Mouse (Mus musculus): ENCODE measurements at regions not wholly inside any gene's neighbourhood (a gene's known extent, or its start where the extent isn't known, plus 50 kb on each side); places are given as distances from the start of the nearest gene placed in this dataset.
A peak's percentile ranks its signal among the peaks of the same experiment; 100 is the strongest.

DNA sequence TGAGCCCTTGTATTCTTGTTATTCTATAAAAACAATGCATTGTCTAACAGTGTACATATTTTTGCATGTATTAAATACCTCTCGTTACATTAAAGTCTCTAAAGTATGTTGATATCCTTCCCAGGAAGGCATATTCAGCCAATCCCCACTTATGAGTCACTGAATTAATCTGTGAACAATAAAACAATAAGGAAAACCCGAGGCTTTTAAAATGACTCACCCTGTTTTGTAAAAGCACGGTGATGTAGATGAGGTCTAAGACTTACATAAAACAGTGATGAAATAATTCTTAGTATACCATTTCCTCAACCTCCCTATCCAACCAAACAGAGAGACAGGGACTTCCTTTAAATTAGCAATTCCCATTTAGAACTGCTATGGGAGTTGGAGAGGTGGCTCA lies 95.8 kb downstream of the Asb7 start:
- Histone ChIP-seq H3K36me3 (no peaks in the 10 kb centered on the region), H3K9me3 (replicated peaks) (no peaks in the 10 kb centered on the region), H3K27me3 (no peaks in the 10 kb centered on the region), H3K4me3 (replicated peaks) (no peak overlapping the region), H3K4me2 (no peak overlapping the region), H3K9ac (no peak overlapping the region), H3K27ac (no peak overlapping the region), H3K4me1 (no peaks in the 10 kb centered on the region)
- WGBS: 81% methylated on average over 3 of the region's 3 CpGs
- ATAC-seq (replicated peaks; ENCODE audit: low FRiP score): no peak

DNA sequence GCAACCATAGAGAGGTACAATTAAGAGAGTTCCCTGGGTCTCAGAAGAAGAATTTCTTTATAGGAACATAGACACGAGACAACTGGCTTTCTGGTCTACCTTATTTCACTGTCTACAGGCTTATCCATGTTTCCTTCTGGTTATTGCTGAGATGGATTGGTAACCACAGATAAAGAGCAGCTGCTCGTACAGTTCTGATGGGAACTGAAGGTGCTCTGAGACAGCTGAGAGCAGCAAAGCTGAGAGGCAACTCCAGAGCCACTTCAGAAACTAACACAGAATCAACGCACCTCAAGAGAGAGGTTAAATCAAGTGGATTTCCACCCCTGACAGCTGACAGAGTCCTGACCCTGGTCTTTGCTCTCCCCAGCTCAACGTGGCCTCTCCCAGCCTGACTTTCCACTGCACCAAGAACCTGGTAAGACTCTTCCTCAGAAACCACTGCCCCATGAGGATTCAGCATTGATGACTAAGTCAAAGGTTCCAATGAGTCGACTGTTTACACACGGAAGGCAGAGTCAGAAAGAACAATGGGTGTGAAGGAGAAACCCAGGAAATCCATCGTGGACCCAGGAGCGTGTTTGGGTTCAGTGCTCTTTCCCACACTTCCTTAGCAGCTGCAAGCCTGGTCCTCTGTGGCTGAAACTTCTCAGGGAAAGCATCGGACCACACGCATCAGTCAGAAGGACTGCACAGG lies 97.7 kb downstream of the Asb7 start:
- no peak for ATAC-seq (replicated peaks; ENCODE audit: low FRiP score)
- Histone ChIP-seq H3K27ac (no peak overlapping the region), H3K4me1 (no peaks in the 10 kb centered on the region), H3K9ac (no peak overlapping the region), H3K27me3 (no peaks in the 10 kb centered on the region), H3K4me2 (no peak overlapping the region), H3K9me3 (replicated peaks) (no peaks in the 10 kb centered on the region), H3K4me3 (replicated peaks) (no peak overlapping the region), H3K36me3 (no peaks in the 10 kb centered on the region)
- WGBS: 82% methylated on average over 10 of the region's 10 CpGs

DNA sequence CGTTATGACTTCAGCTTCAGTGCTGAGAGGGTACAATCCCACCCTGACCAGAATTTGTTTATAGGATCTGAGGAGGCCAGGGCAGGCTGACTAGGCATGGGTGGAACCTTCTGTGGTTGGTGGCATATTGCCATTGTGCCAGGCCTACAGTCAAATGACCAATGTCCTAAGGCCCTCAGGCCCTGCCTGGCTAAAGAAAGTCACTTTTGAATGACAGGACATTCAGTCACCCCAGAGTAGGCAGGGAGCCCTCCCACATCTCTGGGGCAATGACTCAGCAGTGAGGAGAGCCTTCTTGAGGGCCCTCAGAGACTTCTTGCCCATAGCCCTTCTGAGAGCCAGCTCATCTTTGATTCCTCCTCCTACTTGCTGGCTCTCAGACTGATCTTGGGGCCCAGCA lies 102.9 kb downstream of the Asb7 start:
- H3K36me3 ChIP-seq: no peaks in the 10 kb centered on the region
- H3K4me1 ChIP-seq: no peaks in the 10 kb centered on the region
- no peaks in the 10 kb centered on the region for H3K27me3 ChIP-seq
- no peak overlapping the region for H3K27ac ChIP-seq
- no peak overlapping the region for H3K4me2 ChIP-seq
- H3K4me3 ChIP-seq (replicated peaks): no peak overlapping the region
- 84% methylated on average over 1 of the region's 1 CpGs for WGBS
- ATAC-seq (replicated peaks; ENCODE audit: low FRiP score): no peak
- H3K9ac ChIP-seq: no peak overlapping the region
- no peaks in the 10 kb centered on the region for H3K9me3 ChIP-seq (replicated peaks)

DNA sequence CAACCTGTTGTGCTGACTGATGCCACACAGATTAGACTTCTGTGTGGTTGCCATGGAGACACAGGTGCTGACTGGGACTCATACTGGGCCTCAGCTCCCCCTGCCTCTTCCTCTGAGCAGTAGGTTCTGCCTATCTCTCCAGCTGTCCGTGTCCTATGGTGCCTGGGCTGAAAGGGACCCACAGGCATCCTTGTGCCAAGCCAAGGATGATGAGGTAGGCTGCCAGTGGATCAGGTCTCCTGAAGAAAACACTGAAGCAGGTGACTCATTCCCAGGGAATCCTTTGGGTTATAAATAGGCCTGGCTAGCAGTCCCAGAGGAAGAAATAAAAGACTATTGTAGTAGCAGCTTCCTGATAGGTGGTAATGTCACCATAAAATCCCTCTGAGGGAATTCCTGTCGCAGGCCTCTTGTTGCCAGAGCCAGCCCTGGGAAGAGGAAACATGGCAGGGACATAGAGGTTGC lies 108.7 kb downstream of the Asb7 start:
- Histone ChIP-seq H3K9me3 (replicated peaks) (no peaks in the 10 kb centered on the region), H3K27me3 (no peaks in the 10 kb centered on the region), H3K4me3 (replicated peaks) (no peak overlapping the region), H3K9ac (no peak overlapping the region), H3K4me2 (no peak overlapping the region), H3K27ac (no peak overlapping the region), H3K36me3 (no peaks in the 10 kb centered on the region), H3K4me1 (no peaks in the 10 kb centered on the region)
- WGBS: 17% methylated on average over 2 of the region's 2 CpGs
- no peak for ATAC-seq (replicated peaks; ENCODE audit: low FRiP score)

DNA sequence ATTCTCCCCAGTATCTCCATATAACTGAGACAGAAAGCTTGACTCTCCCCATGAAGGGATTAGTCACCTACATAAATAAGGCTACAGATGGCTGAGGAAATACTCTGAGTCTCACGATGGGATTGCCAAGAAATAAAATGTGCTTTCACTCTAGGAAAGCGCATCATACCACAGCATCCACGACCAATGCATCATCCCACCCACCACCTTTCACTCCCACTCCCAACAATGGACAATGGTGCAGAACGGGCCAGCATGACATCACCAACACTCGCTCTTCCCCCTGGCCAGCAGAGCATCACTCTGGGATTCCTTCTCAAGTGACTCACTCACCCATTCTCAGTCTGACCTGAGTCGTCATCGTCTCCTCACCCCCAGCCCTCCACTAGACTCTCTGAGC lies 113.1 kb downstream of the Asb7 start:
- Histone ChIP-seq H3K27ac (no peak overlapping the region), H3K36me3 (no peaks in the 10 kb centered on the region), H3K4me2 (no peak overlapping the region), H3K4me1 (no peaks in the 10 kb centered on the region), H3K27me3 (no peaks in the 10 kb centered on the region), H3K4me3 (replicated peaks) (no peak overlapping the region), H3K9me3 (replicated peaks) (no peaks in the 10 kb centered on the region), H3K9ac (no peak overlapping the region)
- no peak for ATAC-seq (replicated peaks; ENCODE audit: low FRiP score)
- WGBS: 83% methylated on average over 7 of the region's 7 CpGs

DNA sequence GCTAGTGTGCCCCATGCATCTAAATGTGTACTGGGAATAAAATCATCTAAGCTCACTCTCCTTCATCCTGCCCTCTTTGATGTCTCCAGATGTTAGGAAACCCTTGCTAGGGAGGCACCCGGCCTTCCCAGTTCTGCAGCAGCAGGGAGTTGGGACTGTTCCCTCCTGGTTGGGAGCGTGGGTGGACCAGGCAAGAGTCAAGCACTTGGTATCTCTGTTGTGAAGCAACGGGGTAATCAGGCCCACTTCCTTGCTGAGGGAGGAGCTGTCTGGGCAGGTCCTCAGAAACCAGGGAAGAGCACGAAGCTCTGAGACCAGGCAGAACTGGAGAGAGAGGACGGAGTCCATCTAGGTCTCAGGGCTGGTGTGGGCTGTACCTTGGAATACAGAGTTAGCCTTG lies 117.9 kb downstream of the Asb7 start:
- H3K4me1 ChIP-seq: peaks cover 7% of the 10 kb centered on the region; the same call in 1 of the 2 replicates
- H3K36me3 ChIP-seq: no peaks in the 10 kb centered on the region
- no peak overlapping the region for H3K27ac ChIP-seq
- ATAC-seq (replicated peaks; ENCODE audit: low FRiP score): no peak
- H3K9ac ChIP-seq: no peak overlapping the region
- H3K27me3 ChIP-seq: no peaks in the 10 kb centered on the region
- no peaks in the 10 kb centered on the region for H3K9me3 ChIP-seq (replicated peaks)
- 64% methylated on average over 5 of the region's 5 CpGs for WGBS
- no peak overlapping the region for H3K4me3 ChIP-seq (replicated peaks)
- no peak overlapping the region for H3K4me2 ChIP-seq

DNA sequence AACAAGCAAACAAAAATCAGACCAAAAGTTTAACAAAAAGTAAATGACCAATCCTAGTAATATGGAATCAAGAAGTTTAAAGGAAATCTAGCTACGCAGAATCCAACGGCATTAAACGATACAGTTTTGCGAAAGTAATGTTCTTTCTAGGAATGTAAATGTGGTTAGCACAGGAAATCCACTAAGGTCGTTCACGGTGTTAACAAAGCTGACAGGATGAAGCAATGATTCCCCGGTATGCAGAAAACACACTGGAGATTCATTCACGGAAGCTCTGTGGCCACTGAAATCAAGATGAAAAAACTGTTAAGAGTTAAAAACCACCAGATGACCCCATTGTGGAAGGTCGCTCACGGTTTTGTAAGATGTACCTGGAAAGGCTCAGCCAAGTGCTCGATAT lies 120.4 kb upstream of the Aldh1a3 start:
- H3K27me3 ChIP-seq: no peaks in the 10 kb centered on the region
- no peak overlapping the region for H3K27ac ChIP-seq
- no peak for ATAC-seq (replicated peaks; ENCODE audit: low FRiP score)
- H3K4me1 ChIP-seq: peaks cover 14% of the 10 kb centered on the region
- 82% methylated on average over 11 of the region's 11 CpGs for whole genome bisulfite sequencing
- no peak overlapping the region for H3K4me2 ChIP-seq
- no peak overlapping the region for H3K9ac ChIP-seq
- H3K4me3 ChIP-seq (replicated peaks): no peak overlapping the region
- no peaks in the 10 kb centered on the region for H3K36me3 ChIP-seq
- no peaks in the 10 kb centered on the region for H3K9me3 ChIP-seq (replicated peaks)

DNA sequence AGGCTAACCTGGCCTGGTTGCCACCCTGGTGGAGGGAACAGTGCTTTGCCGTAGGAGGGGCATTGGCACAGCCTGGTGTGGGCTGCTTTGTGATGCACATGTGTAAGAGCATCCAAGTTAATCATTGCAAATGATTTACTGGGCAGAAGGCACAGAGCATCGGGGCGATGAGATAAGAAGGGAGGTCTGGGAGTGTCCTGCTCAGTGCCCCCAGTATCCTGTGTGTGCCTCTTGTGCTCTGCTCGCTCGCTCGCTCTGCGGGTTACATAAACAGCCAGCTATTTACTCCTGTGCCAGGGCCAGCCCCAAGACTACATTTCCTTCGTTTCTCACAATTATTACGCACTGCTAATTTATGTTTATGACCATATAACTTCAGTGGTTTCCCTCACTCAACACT lies 117.9 kb upstream of the Aldh1a3 start:
- Histone ChIP-seq H3K27me3 (no peaks in the 10 kb centered on the region), H3K4me1 (peaks cover 14% of the 10 kb centered on the region), H3K4me2 (no peak overlapping the region), H3K9ac (no peak overlapping the region), H3K9me3 (replicated peaks) (no peaks in the 10 kb centered on the region), H3K27ac (no peak overlapping the region), H3K4me3 (replicated peaks) (no peak overlapping the region), H3K36me3 (no peaks in the 10 kb centered on the region)
- peak; percentile 60; the same call in 1 of the 2 replicates for ATAC-seq (replicated peaks; ENCODE audit: low FRiP score)
- 39% methylated on average over 9 of the region's 9 CpGs for WGBS

DNA sequence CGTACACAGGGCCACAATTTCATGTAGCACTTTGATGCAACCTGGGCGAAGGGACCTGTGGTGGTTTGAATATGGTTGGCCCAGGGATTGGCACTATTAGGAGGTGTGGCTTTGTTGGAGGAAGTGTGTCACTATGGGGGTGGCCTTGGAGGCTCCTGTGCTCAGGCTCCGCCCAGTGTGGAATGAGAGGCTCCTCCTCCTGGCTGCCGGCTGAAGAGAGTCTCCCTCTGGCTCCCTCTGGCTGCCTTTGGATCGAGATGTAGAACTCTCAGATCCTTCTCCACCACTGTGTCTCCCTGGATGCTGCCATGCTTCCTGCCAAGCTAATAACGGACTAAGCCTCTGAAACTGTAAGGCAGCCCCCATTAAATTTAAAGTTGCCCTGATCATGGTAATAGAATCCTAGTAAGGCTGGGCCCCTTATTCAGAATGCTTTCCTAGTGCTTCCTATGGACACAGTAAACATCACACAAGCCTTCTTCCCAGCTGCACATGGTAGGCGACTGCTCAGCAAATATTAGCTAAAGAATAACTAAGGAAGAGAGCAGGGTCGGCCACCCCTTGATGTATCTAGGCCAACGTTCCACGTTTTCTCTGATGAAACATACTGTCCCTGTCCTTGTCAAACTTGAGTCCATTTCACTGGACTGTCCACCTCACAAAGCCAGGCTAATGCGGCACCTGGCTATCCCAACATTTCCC lies 117.2 kb upstream of the Aldh1a3 start:
- H3K4me2 ChIP-seq: no peak overlapping the region
- H3K27me3 ChIP-seq: no peaks in the 10 kb centered on the region
- WGBS: 74% methylated on average over 11 of the region's 11 CpGs
- H3K36me3 ChIP-seq: no peaks in the 10 kb centered on the region
- H3K4me1 ChIP-seq: peaks cover 14% of the 10 kb centered on the region
- 0 out of 2 replicates have a peak, but pooled peaks have one; percentile 29 for ATAC-seq (replicated peaks; ENCODE audit: low FRiP score)
- no peak overlapping the region for H3K27ac ChIP-seq
- H3K9me3 ChIP-seq (replicated peaks): no peaks in the 10 kb centered on the region
- no peak overlapping the region for H3K9ac ChIP-seq
- no peak overlapping the region for H3K4me3 ChIP-seq (replicated peaks)

DNA sequence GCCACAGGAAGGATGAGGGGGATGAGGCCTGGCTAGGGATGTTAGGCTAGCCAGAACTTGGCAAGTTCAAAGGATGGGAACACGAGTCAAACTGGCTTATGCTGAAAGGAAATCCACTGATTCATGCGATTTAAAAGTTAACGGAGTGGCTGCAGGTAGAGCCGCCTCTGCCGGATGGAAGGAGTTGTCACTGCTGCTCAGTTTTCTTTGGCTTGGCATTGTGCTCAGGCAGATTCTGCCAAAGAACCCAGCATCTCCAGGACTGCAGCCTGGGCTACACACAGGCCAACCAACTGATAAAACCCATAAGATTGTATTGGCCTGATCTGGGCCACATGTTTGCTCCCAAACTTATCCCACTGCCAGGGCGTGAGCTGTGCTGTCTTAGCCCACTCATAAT lies 105.3 kb upstream of the Aldh1a3 start:
- H3K4me2 ChIP-seq: no peak overlapping the region
- no peak overlapping the region for H3K4me3 ChIP-seq (replicated peaks)
- H3K9ac ChIP-seq: no peak overlapping the region
- WGBS: 83% methylated on average over 6 of the region's 6 CpGs
- no peaks in the 10 kb centered on the region for H3K36me3 ChIP-seq
- H3K9me3 ChIP-seq (replicated peaks): no peaks in the 10 kb centered on the region
- H3K27me3 ChIP-seq: no peaks in the 10 kb centered on the region
- no peak overlapping the region for H3K27ac ChIP-seq
- peaks cover 15% of the 10 kb centered on the region for H3K4me1 ChIP-seq
- no peak for ATAC-seq (replicated peaks; ENCODE audit: low FRiP score)

DNA sequence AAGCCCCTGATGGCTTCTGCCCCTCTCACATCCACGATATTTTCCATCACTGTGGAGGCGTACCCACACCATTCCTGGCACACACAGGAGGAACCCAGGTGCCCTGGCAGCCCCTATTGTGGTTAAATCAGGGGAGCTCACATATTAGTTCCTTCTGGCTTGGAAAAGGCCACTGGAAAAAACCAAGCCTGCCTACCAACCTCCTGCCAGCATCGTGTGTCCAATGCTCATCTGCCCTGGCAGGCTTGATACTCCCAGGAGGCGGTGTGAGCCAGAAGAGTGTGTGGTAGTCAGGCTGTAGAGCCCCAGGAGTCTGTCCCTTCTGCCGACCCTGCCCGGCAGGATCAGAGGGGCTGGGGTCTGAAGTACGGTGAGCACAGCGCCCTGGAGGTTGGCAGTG lies 104.7 kb upstream of the Aldh1a3 start:
- no peak overlapping the region for H3K4me2 ChIP-seq
- H3K36me3 ChIP-seq: no peaks in the 10 kb centered on the region
- WGBS: 88% methylated on average over 8 of the region's 8 CpGs
- no peaks in the 10 kb centered on the region for H3K9me3 ChIP-seq (replicated peaks)
- no peak overlapping the region for H3K27ac ChIP-seq
- H3K4me3 ChIP-seq (replicated peaks): no peak overlapping the region
- H3K27me3 ChIP-seq: no peaks in the 10 kb centered on the region
- ATAC-seq (replicated peaks; ENCODE audit: low FRiP score): no peak
- H3K9ac ChIP-seq: no peak overlapping the region
- peaks cover 15% of the 10 kb centered on the region for H3K4me1 ChIP-seq

DNA sequence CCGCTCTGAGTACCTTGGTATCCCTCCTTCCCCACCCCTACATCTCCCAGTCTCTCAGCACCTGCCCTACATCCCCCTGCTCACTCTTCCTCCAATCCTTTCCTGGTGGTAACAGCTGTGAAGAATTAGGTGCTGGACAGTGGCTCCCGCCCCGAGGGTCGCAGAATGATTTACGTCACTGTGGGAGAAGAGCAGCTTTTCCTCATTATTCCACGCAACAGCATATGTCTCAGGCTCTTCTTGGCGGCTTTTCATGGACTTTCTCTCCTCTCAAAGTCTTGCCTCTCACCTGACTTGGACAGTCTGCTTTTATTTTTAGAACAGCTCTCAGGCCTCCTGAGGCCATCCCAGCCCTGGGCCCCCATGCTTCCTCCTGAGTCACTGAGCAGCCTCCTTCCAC lies 103.8 kb upstream of the Aldh1a3 start:
- WGBS: 30% methylated on average over 7 of the region's 7 CpGs
- no peak for ATAC-seq (replicated peaks; ENCODE audit: low FRiP score)

More for the DNA sequence above, 103.8 kb upstream of the Aldh1a3 start:
- no peak overlapping the region for H3K4me3 ChIP-seq (replicated peaks)
- H3K4me1 ChIP-seq: peaks cover 15% of the 10 kb centered on the region
- H3K9me3 ChIP-seq (replicated peaks): no peaks in the 10 kb centered on the region
- no peak overlapping the region for H3K4me2 ChIP-seq
- no peak overlapping the region for H3K9ac ChIP-seq
- no peaks in the 10 kb centered on the region for H3K36me3 ChIP-seq
- no peak overlapping the region for H3K27ac ChIP-seq
- H3K27me3 ChIP-seq: no peaks in the 10 kb centered on the region
